Mouse (Mus musculus) ES-E14 (cell line): ENCODE results near the gene Scnn1b. TPM values are rescaled to one million over a fixed set of nuclear protein-coding genes. Genes with fewer than 3 reads are reported as not detected.

Experiments
- DNase-seq: peaks from one replicate; pipeline ENCODE4 v3.0.0-alpha.2; 2013; ENCODE audit warnings: low read depth, low spot score
- H3K27ac ChIP-seq: 2 replicates; pipeline ENCODE4 v1.5.1; 2012; ENCODE audit warnings: low read depth, mild to moderate bottlenecking, low read length, moderate library complexity, mixed read lengths; ENCODE audit not compliant: poor library complexity, insufficient read depth, severe bottlenecking
- H3K36me3 ChIP-seq: 2 replicates; pipeline ENCODE4 v1.6.1; 2012; ENCODE audit warnings: mild to moderate bottlenecking, low read length, moderate library complexity, mixed read lengths; ENCODE audit not compliant: control insufficient read depth, poor library complexity, insufficient read depth, severe bottlenecking
- H3K4me1 ChIP-seq, 2 experiments: fragments of 150-350 bp in 1 of 2; sonication (generic) in 1 of 2; 2 replicates each; pipeline ENCODE4 v1.6.1; 2012; ENCODE audit warnings: low read length in 2 of 2, mild to moderate bottlenecking in 1 of 2, mixed read lengths in 1 of 2; ENCODE audit not compliant: control insufficient read depth in 2 of 2, insufficient read depth in 2 of 2, poor library complexity in 1 of 2
- H3K4me3 ChIP-seq, 2 experiments: fragments of 150-350 bp in 1 of 2; sonication (generic) in 1 of 2; 2 replicates each; pipeline ENCODE4 v1.5.1; 2012; ENCODE audit warnings: low read length in 2 of 2, low read depth in 1 of 2, mild to moderate bottlenecking in 1 of 2, mixed read lengths in 1 of 2; ENCODE audit not compliant: insufficient read depth in 1 of 2, poor library complexity in 1 of 2, severe bottlenecking in 1 of 2
- H3K9ac ChIP-seq: 2 replicates; pipeline ENCODE4 v1.6.1; 2012; ENCODE audit warnings: low read depth, mild to moderate bottlenecking, low read length, mixed read lengths; ENCODE audit not compliant: poor library complexity, insufficient read depth, severe bottlenecking
- H3K9me3 ChIP-seq: fragments of 150-350 bp; sonication (generic); 2 replicates; pipeline ENCODE4 v1.6.1; 2012; ENCODE audit warnings: low read depth, mild to moderate bottlenecking, low read length; ENCODE audit not compliant: control insufficient read depth, insufficient read depth
- CHD2 ChIP-seq: IDR thresholded peaks from 2 replicates; pipeline ENCODE4 v1.6.1; 2014; ENCODE audit warnings: mild to moderate bottlenecking, low read depth, low read length, inconsistent platforms
- HCFC1 ChIP-seq: IDR thresholded peaks from 2 replicates; pipeline ENCODE4 v1.6.1; 2012; ENCODE audit warnings: low read length, inconsistent platforms, borderline replicate concordance; ENCODE audit not compliant: insufficient read depth
- MAFK ChIP-seq: IDR thresholded peaks from 2 replicates; pipeline ENCODE4 v1.6.1; 2014; ENCODE audit warnings: mild to moderate bottlenecking, low read depth, low read length, inconsistent platforms; ENCODE audit not compliant: insufficient read depth
- ZC3H11A ChIP-seq: IDR thresholded peaks from 2 replicates; pipeline ENCODE4 v1.6.1; 2012; ENCODE audit warnings: low read depth, mild to moderate bottlenecking, inconsistent platforms, low read length, borderline replicate concordance
- ZNF384 ChIP-seq: IDR thresholded peaks from 2 replicates; pipeline ENCODE4 v1.6.1; 2012; ENCODE audit warnings: low read depth, low read length, inconsistent platforms
- in situ Hi-C, 2 experiments: fragments of 600-800 bp; cut with MboI; formaldehyde crosslinking; loops; one replicate each; pipeline ENCODE4 v1.15.1; 2025; ENCODE audit warnings: low sequenced_read_pairs in 2 of 2, inconsistent platforms in 1 of 2; ENCODE audit not compliant: unreplicated experiment in 2 of 2
- total RNA-seq: library from RNA; depleted of rRNA; stranded (reverse); fragments of 300-350 nt; gene quantifications from 2 replicates; pipeline ENCODE4 v1.2.3, GENCODE M21; 2012

Scnn1b gene
- total RNA-seq, 1 experiment = 0.22 TPM

- DNase-seq = no peak
- Histone ChIP-seq H3K36me3 (peaks cover 10% of the 10 kb centered on the region), H3K27ac (no peak overlapping the region), H3K9me3 (no peaks in the 10 kb centered on the region), H3K4me3 (no peak overlapping the region), H3K9ac (no peak overlapping the region), H3K4me1 (no peaks in the 10 kb centered on the region)
- in situ Hi-C loops = no loop called here
- TF ChIP-seq MAFK (no peak), ZC3H11A (no peak), HCFC1 (no peak), CHD2 (no peak), ZNF384 (no peak)
These were observed 82.7 kb downstream of the Scnn1b start for GRCm38 (mm10) chr7:121947513-121947912.

- no peak overlapping the region for H3K4me3 ChIP-seq
- in situ Hi-C loops = loop anchor here in 1 of 2 experiments (25.0 kb wide), 1 partner anchor 218 kb away; the partner anchor contains the start of gene Scnn1g
- peaks cover 6% of the 10 kb centered on the region for H3K36me3 ChIP-seq
- no peak overlapping the region for H3K27ac ChIP-seq
- no peaks in the 10 kb centered on the region for H3K4me1 ChIP-seq
- DNase-seq = no peak
- no peak overlapping the region for H3K9ac ChIP-seq
- no peaks in the 10 kb centered on the region for H3K9me3 ChIP-seq
- TF ChIP-seq ZC3H11A (no peak), MAFK (no peak), ZNF384 (no peak)
These were observed 90.2 kb downstream of the Scnn1b start for GRCm38 (mm10) chr7:121954891-121955669.

- Histone ChIP-seq H3K27ac (no peak overlapping the region), H3K9me3 (no peaks in the 10 kb centered on the region), H3K4me3 (no peak overlapping the region), H3K36me3 (peaks cover 4% of the 10 kb centered on the region; the same call in 1 of the 2 replicates), H3K4me1 (no peaks in the 10 kb centered on the region; a peak in 1 of 4 replicates), H3K9ac (no peak overlapping the region)
- in situ Hi-C loops = loop anchor here in 1 of 2 experiments (25.0 kb wide), 1 partner anchor 219 kb away; the partner anchor contains the start of gene Scnn1g
- TF ChIP-seq CHD2 (no peak), ZNF384 (no peak)
- DNase-seq = no peak
These were observed 91.0 kb downstream of the Scnn1b start for GRCm38 (mm10) chr7:121955802-121956201.

GRCm38 (mm10) chr7:121961913-121962570 is 97.2 kb downstream of the Scnn1b start:
- Histone ChIP-seq H3K9ac (no peak overlapping the region), H3K4me3 (no peak overlapping the region), H3K27ac (no peak overlapping the region), H3K4me1 (peaks cover 0 to 2% of the 10 kb centered on the region in 2 experiments; a peak in 2 of 4 replicates), H3K36me3 (peaks cover 9% of the 10 kb centered on the region; the same call in 1 of the 2 replicates), H3K9me3 (no peaks in the 10 kb centered on the region)
- in situ Hi-C loops = loop anchor here in 1 of 2 experiments (25.0 kb wide), 1 partner anchor 225 kb away; the partner anchor contains the start of gene Scnn1g
- TF ChIP-seq HCFC1 = no peak
- no peak for TF ChIP-seq MAFK
- no peak for TF ChIP-seq CHD2
- TF ChIP-seq ZNF384 = no peak
- TF ChIP-seq ZC3H11A = no peak
- no peak for DNase-seq
